Mouse (Mus musculus) R1 (cell line): Measurements from ENCODE around the gene Ube2c.

Source experiments
- DNase-seq: peaks from one replicate; pipeline ENCODE4 v3.0.0-alpha.2; 2018; ENCODE audit warnings: low read depth, low spot score

Gene Ube2c

DNA sequence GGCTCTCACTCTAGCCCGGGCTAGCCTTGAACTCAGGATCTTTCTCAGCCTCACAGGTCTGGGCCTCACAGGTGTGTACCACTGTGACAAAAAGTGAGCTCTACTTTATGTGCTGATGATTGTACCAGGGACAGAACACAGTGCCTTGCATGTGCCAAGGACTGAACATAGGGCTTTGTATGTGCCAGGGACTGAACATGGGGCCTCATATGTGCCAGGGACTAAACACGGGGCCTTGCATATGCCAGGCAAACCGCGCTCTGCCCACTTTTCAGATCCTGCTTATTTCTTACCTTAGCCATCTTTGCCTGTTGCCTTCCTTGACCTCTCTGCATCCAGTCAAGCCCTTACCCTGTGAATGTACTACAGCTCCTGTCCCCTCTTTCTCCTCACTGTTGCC lies 7.7 kb upstream of the Ube2c start:
- no peak for DNase-seq

DNA sequence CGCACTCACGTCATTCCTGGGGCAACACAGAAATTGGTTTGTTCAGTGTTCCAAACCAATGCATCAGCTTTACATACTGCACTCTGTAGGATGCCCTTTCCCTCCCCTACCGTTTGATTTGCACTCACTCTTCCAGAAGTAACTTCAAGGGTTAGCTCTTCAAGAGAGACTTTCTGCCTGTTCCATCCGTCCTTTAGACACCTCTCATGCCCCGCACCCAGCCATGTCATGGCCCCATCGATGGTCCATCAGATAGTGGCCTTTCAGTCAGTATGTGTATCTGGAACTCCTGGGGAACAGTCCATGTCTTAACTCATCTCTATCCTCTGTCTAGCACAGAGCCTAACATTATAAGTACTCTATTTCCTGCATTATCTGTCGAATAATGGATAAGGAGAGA lies 7.1 kb upstream of the Ube2c start:
- no peak for DNase-seq

GRCm38 (mm10) chr2:164765841-164766240 lies 3.9 kb upstream of the Ube2c start:
- no peak for DNase-seq

DNA sequence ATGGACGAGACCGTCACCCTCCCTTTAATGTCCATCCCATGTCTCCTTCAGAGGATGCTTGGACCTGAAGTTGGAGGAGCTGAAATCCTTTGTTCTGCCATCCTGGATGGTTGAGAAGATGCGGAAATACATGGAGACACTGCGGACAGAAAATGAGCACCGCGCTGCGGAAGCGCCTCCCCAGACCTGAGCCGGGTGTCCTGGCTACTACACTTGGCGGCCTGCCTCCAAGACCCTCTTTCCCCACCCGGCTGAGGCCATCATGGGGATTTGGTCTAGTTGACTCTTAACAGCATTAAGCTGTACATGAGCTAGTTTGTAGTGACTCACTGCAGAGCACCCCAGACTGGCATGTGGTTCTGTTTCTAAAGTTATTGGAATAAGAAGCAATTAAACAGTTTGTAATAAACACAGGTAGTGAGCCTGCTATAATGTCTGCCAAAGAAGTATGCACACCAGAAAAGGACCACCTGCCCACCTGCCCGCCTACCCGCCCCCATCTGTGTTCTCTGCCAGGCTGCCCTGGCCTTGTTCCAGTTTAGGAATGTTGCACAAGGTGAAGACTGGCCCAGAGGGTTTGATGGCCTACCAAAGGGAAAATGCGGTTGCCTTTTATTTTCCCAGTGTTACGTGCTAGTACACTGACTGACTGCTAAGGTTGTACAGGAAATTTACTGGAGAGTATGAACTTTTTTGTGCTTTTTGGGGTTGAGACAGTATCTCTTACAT lies 1.7 kb upstream of the Ube2c start:
- no peak for DNase-seq

DNA sequence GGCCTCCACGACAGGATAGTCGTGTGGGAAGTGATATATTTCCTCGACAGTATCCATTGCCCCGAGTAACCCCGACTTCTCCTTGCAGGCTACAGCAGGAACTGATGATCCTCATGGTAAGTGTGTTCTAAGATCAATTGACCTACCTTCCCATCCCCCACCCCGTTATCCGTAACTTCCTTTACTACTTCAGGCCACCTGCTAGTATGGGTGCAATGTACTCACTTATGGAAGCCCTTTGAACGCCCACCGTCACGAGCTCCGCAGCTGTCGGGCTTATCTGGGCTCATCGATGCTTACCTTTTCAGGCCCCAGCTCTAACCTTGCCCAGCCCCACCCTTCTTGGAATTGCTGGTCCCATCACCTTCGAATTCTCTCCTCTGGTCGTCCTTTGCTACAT lies 581 bp downstream of the Ube2c start:
- DNase-seq: no peak

GRCm38 (mm10) chr2:164771123-164771522 lies 1.4 kb downstream of the Ube2c start:
- no peak for DNase-seq

DNA sequence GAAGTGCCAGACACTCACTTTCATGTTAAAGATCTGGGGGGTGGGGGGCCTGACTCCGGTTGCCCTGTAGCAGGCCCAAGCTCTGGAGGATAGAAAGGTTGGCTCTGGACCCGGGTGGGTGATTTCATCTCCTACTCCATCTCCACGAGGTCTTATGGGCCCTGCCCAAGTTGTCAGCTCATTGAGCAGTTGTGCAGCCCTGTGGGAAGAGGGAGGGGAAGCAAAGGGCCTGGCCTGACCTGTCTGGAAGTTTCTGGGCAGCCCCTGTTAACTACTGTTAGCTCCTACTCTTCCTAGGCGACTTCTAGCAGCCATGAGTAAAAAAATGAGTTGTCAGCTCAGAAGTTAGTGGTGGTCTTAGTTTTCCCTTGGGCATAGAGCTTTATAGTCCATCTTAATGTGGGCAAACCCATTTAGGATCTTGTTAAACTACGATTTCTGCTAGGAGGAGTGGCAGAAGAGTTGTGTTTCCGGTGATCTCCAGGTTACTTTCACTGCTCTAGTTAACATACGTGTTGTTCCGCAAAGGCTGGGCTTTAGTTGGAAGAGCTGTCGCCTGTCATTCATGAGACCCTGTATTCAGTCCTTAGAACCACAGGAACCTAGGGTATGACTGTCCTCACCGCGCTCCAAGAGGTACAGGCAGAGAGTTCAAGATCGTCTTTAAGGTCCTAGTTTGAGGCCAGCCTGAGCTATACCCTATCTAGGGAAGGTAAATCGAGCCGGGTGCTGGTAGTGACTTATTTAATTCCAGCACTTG lies 3.7 kb downstream of the Ube2c start:
- no peak for DNase-seq

GRCm38 (mm10) chr2:164773989-164774364 lies 4.3 kb downstream of the Ube2c start:
- no peak for DNase-seq

DNA sequence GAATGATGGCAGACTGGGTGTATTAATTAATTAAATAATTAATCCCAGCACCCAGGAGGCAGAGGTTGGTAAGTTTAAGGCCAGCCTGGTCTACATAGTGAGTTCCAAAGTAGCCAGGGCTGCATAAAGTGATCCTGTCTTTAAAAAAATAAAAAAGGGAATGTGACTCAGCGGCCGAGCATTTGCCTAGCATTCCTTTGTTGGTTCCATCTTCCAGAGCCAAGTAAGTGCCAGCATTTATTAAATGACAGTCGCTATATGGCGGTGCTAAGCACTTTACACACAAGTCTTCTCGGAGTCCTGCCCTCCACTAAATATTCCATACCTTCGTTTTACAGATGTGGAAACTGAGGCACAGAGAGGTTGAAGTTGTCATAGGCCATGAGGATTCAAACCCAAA lies 6.4 kb downstream of the Ube2c start:
- no peak for DNase-seq

GRCm38 (mm10) chr2:164776801-164777200 lies 7.1 kb downstream of the Ube2c start:
- no peak for DNase-seq

DNA sequence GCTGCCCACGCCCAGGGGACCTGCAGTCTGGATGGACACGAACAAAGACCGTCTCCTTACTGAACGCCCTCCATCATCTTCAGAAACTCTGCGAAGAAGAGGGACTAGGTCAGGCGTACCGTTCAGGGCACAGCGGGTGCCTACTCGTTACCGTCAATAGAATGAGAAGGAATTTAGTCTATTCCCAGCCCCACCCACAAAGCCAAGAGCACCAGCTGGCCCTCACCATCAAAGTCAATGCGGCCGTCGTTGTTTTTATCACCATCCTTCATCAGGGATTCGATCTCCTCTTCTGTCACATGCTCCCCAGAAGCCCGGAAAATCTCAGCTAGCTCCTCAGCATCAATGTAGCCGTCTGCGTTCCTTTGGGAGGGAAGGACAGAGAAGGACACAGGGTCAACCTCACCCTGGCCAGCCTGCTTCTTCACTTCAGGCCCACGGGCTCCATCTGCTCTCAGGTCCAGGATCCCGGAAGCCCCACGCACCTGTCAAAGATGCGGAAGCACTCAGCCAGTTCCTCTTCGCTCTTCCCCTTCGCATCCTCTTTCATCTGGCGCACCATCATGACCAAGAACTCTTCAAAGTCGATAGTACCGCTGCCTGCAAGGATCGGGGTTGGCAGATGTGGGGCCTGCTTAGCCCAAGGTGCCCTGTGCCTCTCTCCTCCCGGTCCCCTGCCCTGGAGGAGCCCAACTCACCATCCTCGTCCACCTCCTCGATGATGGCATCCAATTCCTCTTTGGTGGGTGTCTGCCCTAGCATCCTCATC lies 7.7 kb downstream of the Ube2c start:
- DNase-seq: peak; percentile 61

DNA sequence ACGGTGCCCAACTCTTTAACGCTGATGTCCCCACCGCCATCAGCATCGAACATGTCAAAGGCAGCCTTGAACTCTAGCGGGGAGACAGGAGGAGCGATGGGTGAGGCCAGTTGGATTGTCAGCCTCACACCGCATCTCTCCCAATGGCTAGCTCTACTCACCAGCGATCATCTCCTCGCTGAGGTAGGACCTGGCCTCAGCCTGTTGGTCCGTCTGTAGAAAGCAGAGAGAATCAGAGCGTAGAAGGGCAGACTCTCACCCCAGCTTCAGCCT lies 8.3 kb downstream of the Ube2c start:
- DNase-seq: no peak

GRCm38 (mm10) chr2:164778809-164779208 lies 9.1 kb downstream of the Ube2c start:
- no peak for DNase-seq

DNA sequence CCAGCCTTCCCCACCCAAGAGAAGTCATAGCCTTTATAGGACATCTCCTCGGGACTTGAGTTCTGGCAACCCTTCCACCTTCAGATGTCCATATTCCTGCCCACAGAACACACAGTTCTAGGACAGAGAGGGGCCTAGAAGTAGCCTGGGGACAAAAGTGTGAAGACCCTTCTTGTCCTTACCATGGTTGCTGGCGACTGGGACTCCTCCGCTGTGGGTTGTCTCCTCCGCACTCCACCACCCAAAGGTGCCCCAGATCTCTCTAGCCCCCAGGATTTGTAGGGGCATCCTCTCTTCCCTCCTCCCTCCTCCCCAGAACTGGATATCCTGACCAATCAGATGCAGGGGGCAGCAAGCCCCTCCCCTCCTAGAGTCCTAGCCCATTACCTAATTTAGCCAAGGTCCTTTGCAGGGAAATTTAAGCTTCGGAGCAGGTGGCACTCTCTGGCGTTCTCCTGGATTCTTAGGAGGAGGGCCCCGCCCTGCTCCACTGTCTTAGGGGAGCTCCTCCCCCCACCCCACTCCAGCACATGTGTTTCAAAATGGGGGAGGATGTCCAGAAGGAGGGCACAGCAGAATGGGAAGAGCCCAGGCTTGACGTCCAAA lies 9.9 kb downstream of the Ube2c start, which contains the start of gene Tnnc2:
Gene Tnnc2, minus strand, starts transcription at position 487 of the 606 bp plus-strand sequence.
- DNase-seq: no peak

DNA sequence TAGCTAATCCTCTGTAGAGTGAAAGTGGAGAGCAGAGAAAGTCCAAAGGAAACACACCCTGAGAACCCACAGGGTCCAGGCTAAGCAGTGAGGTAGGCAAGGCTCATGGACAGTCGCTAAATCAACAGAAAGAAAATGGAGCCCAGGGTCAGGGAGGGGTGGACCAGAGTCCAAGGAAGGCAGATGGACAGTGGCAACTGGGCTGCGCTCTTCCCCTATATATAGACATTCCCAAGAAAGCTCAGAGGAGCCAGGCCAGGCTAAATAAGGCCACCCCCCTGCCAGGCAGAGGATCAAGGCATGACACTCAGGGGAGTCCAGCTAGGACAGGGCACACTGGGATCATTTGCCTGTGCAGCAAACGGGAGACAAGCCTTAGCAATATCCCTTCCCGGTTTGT lies 12.2 kb downstream of the Ube2c start:
- DNase-seq: no peak

DNA sequence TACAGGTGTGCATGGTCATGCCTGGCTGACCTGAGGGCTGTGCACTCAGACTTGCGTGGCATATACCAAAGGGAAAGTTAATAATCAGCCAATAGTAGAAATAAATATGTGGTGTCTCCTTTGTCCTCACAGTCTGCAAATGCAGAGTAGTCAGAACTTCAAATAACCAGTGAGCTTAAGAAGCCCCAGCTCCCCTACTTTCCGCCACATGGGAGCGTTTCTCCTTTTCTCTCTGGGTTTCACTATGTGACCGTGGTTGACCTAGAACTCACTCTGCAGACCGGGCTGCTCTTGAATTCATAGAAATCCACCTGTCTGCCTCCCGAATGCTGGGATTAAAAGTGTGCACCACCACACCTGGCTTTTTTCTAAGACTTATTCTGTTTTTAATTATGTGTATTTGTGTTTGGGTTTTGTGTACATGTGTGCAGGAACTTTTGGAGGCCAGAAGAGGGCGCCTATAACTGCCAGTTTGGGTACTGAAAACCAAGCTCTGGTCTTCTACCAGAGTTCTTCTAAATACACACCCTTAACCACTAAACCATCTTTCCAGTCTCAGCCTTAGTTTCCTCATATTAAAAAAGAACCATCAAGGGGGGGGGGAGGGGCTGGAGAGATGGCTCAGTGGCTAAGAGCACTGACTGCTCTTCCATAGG lies 14.4 kb downstream of the Ube2c start:
- peak; percentile 81 for DNase-seq

DNA sequence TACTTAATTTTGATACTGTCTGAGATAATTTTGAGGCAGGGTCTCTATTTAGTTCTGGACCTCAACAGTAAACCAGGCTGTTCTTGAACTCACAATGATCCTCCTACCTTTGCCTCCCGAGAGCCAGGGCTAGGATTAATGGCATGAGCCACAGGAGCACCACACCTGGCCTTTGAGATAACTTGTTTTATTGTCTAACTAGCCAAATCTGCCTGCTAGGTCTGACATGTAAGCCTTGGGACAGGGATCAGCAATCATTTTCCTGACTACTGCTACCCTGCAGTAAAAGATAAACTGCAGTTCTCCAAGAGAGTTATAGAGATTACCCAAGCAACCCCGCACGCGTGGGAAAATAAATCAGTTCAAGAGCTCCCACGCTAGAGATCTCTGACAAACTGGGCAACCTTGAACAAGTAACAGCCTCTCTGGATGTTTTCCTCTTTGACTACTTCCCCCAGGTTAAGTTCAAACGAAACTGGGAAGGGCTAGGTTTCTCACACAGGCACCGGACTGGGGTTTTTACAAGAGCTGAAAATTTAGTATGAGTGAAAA lies 15.2 kb downstream of the Ube2c start:
- DNase-seq: no peak

DNA sequence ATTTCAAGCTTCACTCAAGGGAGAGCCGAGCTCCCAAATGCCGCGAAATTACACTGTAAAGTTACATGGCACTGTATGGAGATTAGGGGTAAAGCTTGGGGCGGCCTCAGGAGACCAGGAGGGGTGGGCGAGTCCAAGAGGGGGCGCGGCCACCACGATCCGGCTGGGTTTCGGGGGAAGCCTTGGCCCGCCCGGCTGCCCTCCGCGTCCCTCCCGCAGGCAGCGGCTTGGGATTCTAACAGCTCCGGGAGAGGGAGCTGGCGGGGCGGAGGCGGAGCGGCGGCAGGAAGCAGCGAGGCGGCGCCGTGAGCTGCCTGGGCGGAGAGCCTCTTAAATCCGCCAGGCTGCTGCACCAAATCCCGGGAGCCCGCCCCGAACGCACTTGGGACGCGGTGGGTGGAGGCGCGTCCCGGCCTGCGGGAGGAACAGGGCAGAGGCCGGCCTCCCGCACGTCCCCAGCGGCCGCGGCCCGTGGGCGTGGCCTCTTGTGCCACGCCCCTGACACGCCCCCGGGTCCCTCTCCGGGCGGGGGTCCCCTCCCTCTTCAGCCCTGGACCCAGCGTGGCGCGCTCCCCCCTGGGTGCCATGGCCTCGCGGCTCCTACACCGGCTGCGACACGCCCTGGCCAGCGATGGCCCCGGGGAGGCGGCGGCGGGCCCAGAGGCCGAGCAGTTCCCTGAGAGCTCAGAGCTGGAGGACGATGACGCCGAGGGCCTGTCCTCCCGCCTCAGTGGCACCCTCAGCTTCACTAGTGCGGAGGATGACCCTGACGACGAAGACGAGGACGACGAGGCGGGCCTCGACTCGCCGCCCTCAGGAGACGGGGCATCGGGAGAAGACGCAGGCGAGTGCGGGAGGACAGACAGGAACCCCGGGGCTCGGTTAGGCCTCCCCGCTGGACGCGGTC lies 16.0 kb downstream of the Ube2c start, which contains the start of gene Snx21:
Gene Snx21, plus strand, starts transcription at position 343 of the 907 bp plus-strand sequence.
- DNase-seq: peak; percentile 77

DNA sequence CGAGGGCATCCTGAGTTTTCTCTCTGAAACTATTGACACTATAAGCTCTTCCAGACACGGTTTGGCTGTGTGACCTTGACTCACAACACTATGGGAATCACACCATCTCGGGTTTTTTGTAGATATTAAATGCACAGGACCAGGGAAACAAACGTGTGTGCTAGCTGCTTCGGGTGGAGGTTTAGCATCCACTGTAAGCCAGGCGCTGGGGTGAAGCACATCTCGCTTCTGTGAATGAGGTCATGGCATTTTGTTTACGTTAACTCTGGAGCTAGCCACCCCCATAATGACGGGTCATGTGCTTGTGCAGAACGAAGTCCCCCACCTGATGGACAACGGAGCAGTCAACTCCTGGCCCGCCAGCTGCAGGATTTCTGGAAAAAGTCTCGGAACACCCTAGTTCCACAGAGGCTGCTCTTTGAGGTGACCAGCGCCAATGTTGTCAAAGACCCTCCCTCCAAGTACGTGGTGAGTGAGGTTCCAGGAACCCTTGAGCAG lies 16.7 kb downstream of the Ube2c start:
- no peak for DNase-seq

GRCm38 (mm10) chr2:164787032-164787431 lies 17.3 kb downstream of the Ube2c start:
- no peak for DNase-seq
